Mouse (Mus musculus) urinary bladder, postnatal 25 days (tissue): ENCODE results near the gene Hand1.

Source experiments
- DNase-seq: peaks from one replicate; pipeline ENCODE4 v3.0.0; 2022; ENCODE audit warnings: low spot score

The Hand1 gene

GRCm38 (mm10) chr11:57801766-57802510 lies 30.7 kb downstream of the Hand1 start:
- peak; percentile 64 for DNase-seq

- peak; percentile 95 for DNase-seq
Observed at GRCm38 (mm10) chr11:57800971-57801765, 31.4 kb downstream of the Hand1 start, which contains the start of gene Sap30l. Gene Sap30l (plus strand): TSS chr11:57801637.

- DNase-seq, result no peak
Observed at GRCm38 (mm10) chr11:57800266-57800951, 32.2 kb downstream of the Hand1 start.

- no peak for DNase-seq
Observed at GRCm38 (mm10) chr11:57799456-57799855, 33.2 kb downstream of the Hand1 start.

GRCm38 (mm10) chr11:57797828-57798227 lies 34.8 kb downstream of the Hand1 start:
- DNase-seq, result no peak

GRCm38 (mm10) chr11:57795086-57795485 lies 37.5 kb downstream of the Hand1 start:
- no peak for DNase-seq

GRCm38 (mm10) chr11:57790866-57791535 lies 41.6 kb downstream of the Hand1 start:
- no peak for DNase-seq

GRCm38 (mm10) chr11:57787913-57788312 lies 44.7 kb downstream of the Hand1 start:
- DNase-seq, result peak; percentile 59

GRCm38 (mm10) chr11:57786616-57787418 lies 45.8 kb downstream of the Hand1 start:
- no peak for DNase-seq

- DNase-seq, result no peak
Observed at GRCm38 (mm10) chr11:57779824-57780223, 52.8 kb downstream of the Hand1 start.
